Mouse (Mus musculus) hindbrain, postnatal 0 days (tissue): ENCODE results near the gene Usb1. TPM values are rescaled to one million over a fixed set of nuclear protein-coding genes. Genes with fewer than 3 reads are reported as not detected.
A peak's percentile ranks its signal among the peaks of the same experiment; 100 is the strongest.

Source experiments
- ATAC-seq: fragments of 200-750 bp; cut with Nextera tagmentation; 2 replicates; pipeline ENCODE4 v1.8.0; 2017; ENCODE audit warnings: mild to moderate bottlenecking, moderate TSS enrichment, moderate library complexity
- DNase-seq: peaks from one replicate; pipeline ENCODE4 v3.0.0-alpha.2; 2015; ENCODE audit warnings: low spot score
- H3K27ac ChIP-seq: fragments of 300-500 bp; sonication (generic); 2 replicates; pipeline ENCODE4 v1.5.1; 2014; ENCODE audit warnings: mild to moderate bottlenecking
- H3K27me3 ChIP-seq: fragments of 300-500 bp; sonication (generic); 2 replicates; pipeline ENCODE4 v1.6.1; 2014; ENCODE audit warnings: low read length, mixed read lengths; ENCODE audit not compliant: insufficient read depth
- H3K36me3 ChIP-seq: fragments of 300-500 bp; sonication (generic); 2 replicates; pipeline ENCODE4 v1.6.1; 2014; ENCODE audit warnings: low read length, mixed read lengths; ENCODE audit not compliant: insufficient read depth
- H3K4me1 ChIP-seq: fragments of 300-500 bp; sonication (generic); 2 replicates; pipeline ENCODE4 v1.6.1; 2014; ENCODE audit warnings: antibody characterized with exemption, low read length, mixed read lengths; ENCODE audit not compliant: insufficient read depth
- H3K4me2 ChIP-seq: fragments of 300-500 bp; sonication (generic); 2 replicates; pipeline ENCODE4 v1.6.1; 2014; ENCODE audit warnings: low read depth, mild to moderate bottlenecking, low read length, moderate library complexity, mixed read lengths
- H3K4me3 ChIP-seq: fragments of 300-500 bp; sonication (generic); 2 replicates; pipeline ENCODE4 v1.5.1; 2014; ENCODE audit warnings: low read length
- H3K9ac ChIP-seq: fragments of 300-500 bp; sonication (generic); replicated peaks from 2 replicates; pipeline ENCODE4 v1.6.1; 2014; ENCODE audit warnings: mild to moderate bottlenecking, low read length, moderate library complexity, mixed read lengths
- H3K9me3 ChIP-seq: fragments of 300-500 bp; sonication (generic); 2 replicates; pipeline ENCODE4 v1.6.1; 2016; ENCODE audit warnings: low read length, mixed read lengths
- CTCF ChIP-seq: IDR thresholded peaks from 2 replicates; pipeline ENCODE4 v1.5.1; 2016; ENCODE audit warnings: antibody characterized with exemption, control low read depth, low read depth
- WGBS: fragments of 180-500 bp; shearing (Covaris S2); extraction: QIAGEN DNeasy Blood & Tissue Kit; methylation state at CpG from one replicate; pipeline ENCODE4 v1.1.7; 2014; 5-methylcytosine and 5-hydroxymethylcytosine counted together
- polyA plus RNA-seq: library from polyadenylated mRNA; unstranded; fragments of >200 nt; fragmentation: Nextera tagmentation; extraction: Ambion mirVana; gene quantifications from 2 replicates; pipeline ENCODE4 v1.2.1, GENCODE M21; 2015
- total RNA-seq: library from RNA; depleted of rRNA; stranded (reverse); fragments of >200 nt; gene quantifications from 2 replicates; pipeline ENCODE4 v1.2.3, GENCODE M21; 2014

Gene Usb1
- total and polyA plus RNA-seq, 2 experiments from 2014 or later: 22.8 to 25.9 TPM

GRCm38 (mm10) chr8:95352871-95353866 is 21.1 kb downstream of the Usb1 start:
- 2% methylated on average over 62 of the region's 62 CpGs for WGBS
- DNase-seq: peak; percentile 69
- ATAC-seq: peak; percentile 38
- Histone ChIP-seq H3K9me3 (no peaks in the 10 kb centered on the region), H3K4me1 (peaks cover 32% of the 10 kb centered on the region), H3K27ac (peak overlapping the region; percentile 82), H3K4me2 (peak overlapping the region; percentile 86), H3K36me3 (no peaks in the 10 kb centered on the region), H3K27me3 (no peaks in the 10 kb centered on the region), H3K4me3 (peak overlapping the region; percentile 88), H3K9ac (peak overlapping the region; percentile 60)
- TF ChIP-seq CTCF: no peak; the same call in 1 of the 2 replicates

- Histone ChIP-seq H3K4me1 (peaks cover 19% of the 10 kb centered on the region), H3K27ac (no peak overlapping the region), H3K9ac (no peak overlapping the region), H3K36me3 (no peaks in the 10 kb centered on the region), H3K4me2 (peak overlapping the region; percentile 86), H3K9me3 (no peaks in the 10 kb centered on the region), H3K27me3 (no peaks in the 10 kb centered on the region), H3K4me3 (no peak overlapping the region)
- TF ChIP-seq CTCF: no peak
- DNase-seq (no peak), ATAC-seq (no peak)
- WGBS: 73% methylated on average over 2 of the region's 2 CpGs
These were observed 22.5 kb downstream of the Usb1 start for GRCm38 (mm10) chr8:95354606-95355005.

GRCm38 (mm10) chr8:95358550-95359411 is 26.7 kb downstream of the Usb1 start:
- H3K27ac ChIP-seq: no peak overlapping the region
- H3K9ac ChIP-seq: no peak overlapping the region

GRCm38 (mm10) chr8:95360181-95361015 is 28.3 kb downstream of the Usb1 start:
- ATAC-seq (peak; percentile 36; the same call in 1 of the 2 replicates), DNase-seq (no peak)
- H3K9ac ChIP-seq: no peak overlapping the region; the same call in 1 of the 2 replicates
- H3K4me3 ChIP-seq: no peak overlapping the region
- no peak for TF ChIP-seq CTCF
- no peaks in the 10 kb centered on the region for H3K36me3 ChIP-seq
- 0 out of 2 replicates have a peak overlapping the region, but pooled peaks have one; percentile 17 for H3K27ac ChIP-seq
- peaks cover 12% of the 10 kb centered on the region; the same call in 1 of the 2 replicates for H3K4me1 ChIP-seq
- H3K4me2 ChIP-seq: no peak overlapping the region
- H3K27me3 ChIP-seq: no peaks in the 10 kb centered on the region
- WGBS: 44% methylated on average over 7 of the region's 7 CpGs
- H3K9me3 ChIP-seq: no peaks in the 10 kb centered on the region

More at GRCm38 (mm10) chr8:95358550-95359411, 26.7 kb downstream of the Usb1 start:
- TF ChIP-seq CTCF: no peak
- H3K27me3 ChIP-seq: no peaks in the 10 kb centered on the region
- peaks cover 16% of the 10 kb centered on the region for H3K4me1 ChIP-seq
- DNase-seq (no peak), ATAC-seq (no peak)
- no peaks in the 10 kb centered on the region for H3K36me3 ChIP-seq
- WGBS: 44% methylated on average over 7 of the region's 8 CpGs
- no peak overlapping the region for H3K4me3 ChIP-seq
- H3K4me2 ChIP-seq: no peak overlapping the region
- H3K9me3 ChIP-seq: no peaks in the 10 kb centered on the region

GRCm38 (mm10) chr8:95361016-95361341 is 28.9 kb downstream of the Usb1 start:
- no peak for TF ChIP-seq CTCF
- H3K9me3 ChIP-seq: no peaks in the 10 kb centered on the region
- H3K4me1 ChIP-seq: 0 out of 2 replicates have a peak, but pooled peaks cover 8% of the 10 kb centered on the region
- no peaks in the 10 kb centered on the region for H3K27me3 ChIP-seq
- WGBS: 80% methylated on average over 3 of the region's 3 CpGs
- no peak overlapping the region for H3K9ac ChIP-seq
- H3K4me3 ChIP-seq: no peak overlapping the region
- no peak for DNase-seq
- H3K4me2 ChIP-seq: no peak overlapping the region
- H3K36me3 ChIP-seq: no peaks in the 10 kb centered on the region
- ATAC-seq: no peak
- no peak overlapping the region for H3K27ac ChIP-seq

GRCm38 (mm10) chr8:95362272-95362671 is 30.2 kb downstream of the Usb1 start:
- WGBS: 69% methylated on average over 6 of the region's 6 CpGs
- TF ChIP-seq CTCF: no peak

More at GRCm38 (mm10) chr8:95362272-95362671, 30.2 kb downstream of the Usb1 start:
- no peak overlapping the region for H3K4me3 ChIP-seq
- ATAC-seq (no peak), DNase-seq (no peak)
- H3K4me2 ChIP-seq: no peak overlapping the region
- no peaks in the 10 kb centered on the region for H3K27me3 ChIP-seq
- H3K9ac ChIP-seq: no peak overlapping the region
- H3K4me1 ChIP-seq: 0 out of 2 replicates have a peak, but pooled peaks cover 4% of the 10 kb centered on the region
- H3K27ac ChIP-seq: no peak overlapping the region
- no peaks in the 10 kb centered on the region for H3K36me3 ChIP-seq
- no peaks in the 10 kb centered on the region for H3K9me3 ChIP-seq
